Mouse (Mus musculus) MEL (cell line): ENCODE results near the gene Crybg3.

Source experiments
- CTCF ChIP-seq, 3 experiments: IDR thresholded peaks in 2 of 3; conservative IDR thresholded peaks in 1 of 3; 2 replicates each; pipeline ENCODE4 v1.5.1; 2011 to 2012; ENCODE audit warnings: low read length in 3 of 3, low read depth in 2 of 3, mild to moderate bottlenecking in 2 of 3, improper control_type of control experiment in 1 of 3, inconsistent platforms in 1 of 3, mixed read lengths in 1 of 3, moderate library complexity in 1 of 3; ENCODE audit not compliant: control insufficient read depth in 1 of 3, insufficient read depth in 1 of 3, poor library complexity in 1 of 3, severe bottlenecking in 1 of 3
- HCFC1 ChIP-seq: IDR thresholded peaks from 2 replicates; pipeline ENCODE4 v1.6.1; 2012; ENCODE audit warnings: low read depth, mild to moderate bottlenecking, inconsistent platforms, low read length, improper control_type of control experiment, moderate library complexity
- MXI1 ChIP-seq: IDR thresholded peaks from 2 replicates; pipeline ENCODE4 v1.6.1; 2011; ENCODE audit warnings: mild to moderate bottlenecking, low read depth, low read length, improper control_type of control experiment
- POLR2A ChIP-seq, 2 experiments: IDR thresholded peaks; 2 replicates each; pipeline ENCODE4 v1.6.1; 2011 to 2012; ENCODE audit warnings: low read length in 2 of 2, mild to moderate bottlenecking in 2 of 2, control low read depth in 1 of 2, improper control_type of control experiment in 1 of 2, low read depth in 1 of 2, moderate library complexity in 1 of 2; ENCODE audit not compliant: control insufficient read depth in 1 of 2, insufficient read depth in 1 of 2, poor library complexity in 1 of 2
- RCOR1 ChIP-seq: IDR thresholded peaks from 2 replicates; pipeline ENCODE4 v1.6.1; 2012; ENCODE audit warnings: low read depth, mild to moderate bottlenecking, inconsistent platforms, low read length, improper control_type of control experiment
- ZKSCAN1 ChIP-seq: IDR thresholded peaks from 2 replicates; pipeline ENCODE4 v1.6.1; 2012; ENCODE audit warnings: low read depth, mild to moderate bottlenecking, inconsistent platforms, low read length, improper control_type of control experiment, moderate library complexity

- TF ChIP-seq CTCF (IDR thresholded peaks at IDR 0.05 in 2 of 3, conservative IDR thresholded peaks at IDR 0.05 in 1 of 3; ENCODE audit: control insufficient read depth in 1 of 3, insufficient read depth in 1 of 3, low read depth in 2 of 3, low read length in 3 of 3, poor library complexity in 1 of 3, severe bottlenecking in 1 of 3) (no peak), POLR2A (IDR thresholded peaks at IDR 0.05; ENCODE audit: control insufficient read depth in 1 of 2, insufficient read depth in 1 of 2, low read depth in 1 of 2, low read length in 2 of 2, poor library complexity in 1 of 2) (no peak), HCFC1 (no peak), MXI1 (no peak), RCOR1 (no peak), ZKSCAN1 (no peak)
These were observed 59.4 kb downstream of the Crybg3 start for GRCm38 (mm10) chr16:59541382-59541781.
